Mouse (Mus musculus): ENCODE measurements around the gene Slc4a4. TPM values are rescaled to one million over a fixed set of nuclear protein-coding genes. Genes with fewer than 3 reads are reported as not detected.

The Slc4a4 gene
- polyA plus RNA-seq, 1 experiment: 8.3 TPM

- Histone ChIP-seq H3K4me3 (ENCODE audit: low read depth, low read length) (no peak overlapping the region), H3K4me1 (ENCODE audit: control insufficient read depth, insufficient read depth, low read length) (no peaks in the 10 kb centered on the region), H3K27ac (ENCODE audit: insufficient read depth, low read length) (no peak overlapping the region), H3K9me3 (replicated peaks; ENCODE audit: control insufficient read depth, insufficient read depth, low read length, poor library complexity, severe bottlenecking) (no peaks in the 10 kb centered on the region), H3K27me3 (ENCODE audit: control insufficient read depth, insufficient read depth, low read length, poor library complexity, severe bottlenecking) (no peaks in the 10 kb centered on the region), H3K36me3 (ENCODE audit: control insufficient read depth, insufficient read depth, low read length, poor library complexity, severe bottlenecking) (no peaks in the 10 kb centered on the region), H3K9ac (ENCODE audit: low read depth, poor library complexity, severe bottlenecking) (no peak overlapping the region)
- no peak for TF ChIP-seq POLR2A (IDR thresholded peaks at IDR 0.05; ENCODE audit: insufficient read depth, low read length)
- no peak for TF ChIP-seq CTCF (IDR thresholded peaks at IDR 0.05; ENCODE audit: low read depth, low read length)
- no peak for TF ChIP-seq EP300 (IDR thresholded peaks at IDR 0.05; ENCODE audit: insufficient read depth, low read depth, low read length)
Measured at GRCm38 (mm10) chr5:88966507-88966906, 79.9 kb downstream of the Slc4a4 start.

GRCm38 (mm10) chr5:88968923-88969639, 82.5 kb downstream of the Slc4a4 start:
- no peaks in the 10 kb centered on the region for H3K27me3 ChIP-seq (ENCODE audit: control insufficient read depth, insufficient read depth, low read length, poor library complexity, severe bottlenecking)
- H3K9ac ChIP-seq (ENCODE audit: low read depth, poor library complexity, severe bottlenecking): no peak overlapping the region
- TF ChIP-seq POLR2A (IDR thresholded peaks at IDR 0.05; ENCODE audit: insufficient read depth, low read length) (no peak), CTCF (IDR thresholded peaks at IDR 0.05; ENCODE audit: low read depth, low read length) (no peak), EP300 (IDR thresholded peaks at IDR 0.05; ENCODE audit: insufficient read depth, low read depth, low read length) (no peak)
- no peak overlapping the region for H3K27ac ChIP-seq (ENCODE audit: insufficient read depth, low read length)
- H3K4me1 ChIP-seq (ENCODE audit: control insufficient read depth, insufficient read depth, low read length): no peaks in the 10 kb centered on the region
- no peaks in the 10 kb centered on the region for H3K9me3 ChIP-seq (replicated peaks; ENCODE audit: control insufficient read depth, insufficient read depth, low read length, poor library complexity, severe bottlenecking)
- no peak overlapping the region for H3K4me3 ChIP-seq (ENCODE audit: low read depth, low read length)
- no peaks in the 10 kb centered on the region for H3K36me3 ChIP-seq (ENCODE audit: control insufficient read depth, insufficient read depth, low read length, poor library complexity, severe bottlenecking)

GRCm38 (mm10) chr5:88971554-88971953, 84.9 kb downstream of the Slc4a4 start:
- H3K36me3 ChIP-seq (ENCODE audit: control insufficient read depth, insufficient read depth, low read length, poor library complexity, severe bottlenecking): no peaks in the 10 kb centered on the region
- H3K27ac ChIP-seq (ENCODE audit: insufficient read depth, low read length): no peak overlapping the region
- no peaks in the 10 kb centered on the region for H3K4me1 ChIP-seq (ENCODE audit: control insufficient read depth, insufficient read depth, low read length)
- no peaks in the 10 kb centered on the region for H3K9me3 ChIP-seq (replicated peaks; ENCODE audit: control insufficient read depth, insufficient read depth, low read length, poor library complexity, severe bottlenecking)
- H3K27me3 ChIP-seq (ENCODE audit: control insufficient read depth, insufficient read depth, low read length, poor library complexity, severe bottlenecking): no peaks in the 10 kb centered on the region
- TF ChIP-seq CTCF (IDR thresholded peaks at IDR 0.05; ENCODE audit: low read depth, low read length) (peak; percentile 4), POLR2A (IDR thresholded peaks at IDR 0.05; ENCODE audit: insufficient read depth, low read length) (no peak)
- H3K9ac ChIP-seq (ENCODE audit: low read depth, poor library complexity, severe bottlenecking): no peak overlapping the region
- H3K4me3 ChIP-seq (ENCODE audit: low read depth, low read length): no peak overlapping the region

- Histone ChIP-seq H3K36me3 (ENCODE audit: control insufficient read depth, insufficient read depth, low read length, poor library complexity, severe bottlenecking) (no peaks in the 10 kb centered on the region), H3K27me3 (ENCODE audit: control insufficient read depth, insufficient read depth, low read length, poor library complexity, severe bottlenecking) (no peaks in the 10 kb centered on the region), H3K9ac (ENCODE audit: low read depth, poor library complexity, severe bottlenecking) (no peak overlapping the region), H3K9me3 (replicated peaks; ENCODE audit: control insufficient read depth, insufficient read depth, low read length, poor library complexity, severe bottlenecking) (no peaks in the 10 kb centered on the region), H3K27ac (ENCODE audit: insufficient read depth, low read length) (no peak overlapping the region), H3K4me1 (ENCODE audit: control insufficient read depth, insufficient read depth, low read length) (no peaks in the 10 kb centered on the region), H3K4me3 (ENCODE audit: low read depth, low read length) (no peak overlapping the region)
- TF ChIP-seq POLR2A (IDR thresholded peaks at IDR 0.05; ENCODE audit: insufficient read depth, low read length) (no peak), EP300 (IDR thresholded peaks at IDR 0.05; ENCODE audit: insufficient read depth, low read depth, low read length) (no peak), CTCF (IDR thresholded peaks at IDR 0.05; ENCODE audit: low read depth, low read length) (no peak)
Measured at GRCm38 (mm10) chr5:88972277-88972676, 85.7 kb downstream of the Slc4a4 start.

GRCm38 (mm10) chr5:88973130-88973529, 86.5 kb downstream of the Slc4a4 start:
- Histone ChIP-seq H3K4me1 (ENCODE audit: control insufficient read depth, insufficient read depth, low read length) (no peaks in the 10 kb centered on the region), H3K36me3 (ENCODE audit: control insufficient read depth, insufficient read depth, low read length, poor library complexity, severe bottlenecking) (no peaks in the 10 kb centered on the region), H3K4me3 (ENCODE audit: low read depth, low read length) (no peak overlapping the region), H3K9ac (ENCODE audit: low read depth, poor library complexity, severe bottlenecking) (no peak overlapping the region), H3K27me3 (ENCODE audit: control insufficient read depth, insufficient read depth, low read length, poor library complexity, severe bottlenecking) (no peaks in the 10 kb centered on the region), H3K27ac (ENCODE audit: insufficient read depth, low read length) (no peak overlapping the region), H3K9me3 (replicated peaks; ENCODE audit: control insufficient read depth, insufficient read depth, low read length, poor library complexity, severe bottlenecking) (no peaks in the 10 kb centered on the region)
- TF ChIP-seq POLR2A (IDR thresholded peaks at IDR 0.05; ENCODE audit: insufficient read depth, low read length): no peak
- TF ChIP-seq EP300 (IDR thresholded peaks at IDR 0.05; ENCODE audit: insufficient read depth, low read depth, low read length): no peak
- TF ChIP-seq CTCF (IDR thresholded peaks at IDR 0.05; ENCODE audit: low read depth, low read length): no peak

GRCm38 (mm10) chr5:88975694-88976093, 89.1 kb downstream of the Slc4a4 start:
- no peak overlapping the region for H3K27ac ChIP-seq (ENCODE audit: insufficient read depth, low read length)

More at GRCm38 (mm10) chr5:88975694-88976093, 89.1 kb downstream of the Slc4a4 start:
- TF ChIP-seq EP300 (IDR thresholded peaks at IDR 0.05; ENCODE audit: insufficient read depth, low read depth, low read length): no peak
- no peak for TF ChIP-seq CTCF (IDR thresholded peaks at IDR 0.05; ENCODE audit: low read depth, low read length)
- no peak for TF ChIP-seq POLR2A (IDR thresholded peaks at IDR 0.05; ENCODE audit: insufficient read depth, low read length)
- Histone ChIP-seq H3K36me3 (ENCODE audit: control insufficient read depth, insufficient read depth, low read length, poor library complexity, severe bottlenecking) (no peaks in the 10 kb centered on the region), H3K27me3 (ENCODE audit: control insufficient read depth, insufficient read depth, low read length, poor library complexity, severe bottlenecking) (no peaks in the 10 kb centered on the region), H3K4me1 (ENCODE audit: control insufficient read depth, insufficient read depth, low read length) (no peaks in the 10 kb centered on the region), H3K4me3 (ENCODE audit: low read depth, low read length) (no peak overlapping the region), H3K9me3 (replicated peaks; ENCODE audit: control insufficient read depth, insufficient read depth, low read length, poor library complexity, severe bottlenecking) (no peaks in the 10 kb centered on the region), H3K9ac (ENCODE audit: low read depth, poor library complexity, severe bottlenecking) (no peak overlapping the region)
